Mouse (Mus musculus): Measurements from ENCODE around the gene Arid1b.

Arid1b gene

DNA sequence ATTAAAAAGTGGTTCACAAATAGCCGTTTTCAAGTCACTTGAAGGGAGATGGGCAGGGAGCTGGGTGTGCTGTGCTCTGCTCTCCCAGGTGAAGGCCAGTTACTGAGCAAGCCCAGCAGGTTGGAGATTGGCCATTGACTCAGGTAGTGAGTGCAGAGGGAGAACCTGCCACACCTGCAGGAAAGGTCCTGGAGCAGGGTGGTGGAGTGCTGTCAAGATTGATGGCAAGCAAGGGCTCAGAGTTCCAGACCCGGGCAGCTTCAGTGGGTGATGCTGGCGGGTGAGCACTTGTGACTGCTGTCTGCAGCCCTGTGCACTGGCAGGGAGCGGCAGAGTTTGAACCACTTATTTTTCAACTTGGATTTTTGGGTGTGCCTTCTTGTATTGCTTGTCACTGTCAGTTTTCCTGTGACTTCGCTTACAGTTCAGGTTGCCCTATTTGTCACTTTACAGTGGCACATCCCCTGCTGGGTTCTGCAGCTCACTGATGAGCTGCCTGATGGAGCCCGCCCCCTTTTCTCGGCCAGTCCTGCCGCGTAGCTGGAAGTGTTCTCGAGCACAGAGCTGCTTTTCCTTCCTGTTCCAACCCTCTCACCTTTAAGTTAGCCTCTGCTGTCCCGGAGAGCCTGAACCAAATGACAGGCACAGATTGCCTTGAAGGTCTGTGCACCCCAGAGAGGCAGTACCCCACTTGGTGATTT lies 27.3 kb downstream of the Arid1b start:
- DNase-seq (ENCODE audit: low spot score), result no peak

DNA sequence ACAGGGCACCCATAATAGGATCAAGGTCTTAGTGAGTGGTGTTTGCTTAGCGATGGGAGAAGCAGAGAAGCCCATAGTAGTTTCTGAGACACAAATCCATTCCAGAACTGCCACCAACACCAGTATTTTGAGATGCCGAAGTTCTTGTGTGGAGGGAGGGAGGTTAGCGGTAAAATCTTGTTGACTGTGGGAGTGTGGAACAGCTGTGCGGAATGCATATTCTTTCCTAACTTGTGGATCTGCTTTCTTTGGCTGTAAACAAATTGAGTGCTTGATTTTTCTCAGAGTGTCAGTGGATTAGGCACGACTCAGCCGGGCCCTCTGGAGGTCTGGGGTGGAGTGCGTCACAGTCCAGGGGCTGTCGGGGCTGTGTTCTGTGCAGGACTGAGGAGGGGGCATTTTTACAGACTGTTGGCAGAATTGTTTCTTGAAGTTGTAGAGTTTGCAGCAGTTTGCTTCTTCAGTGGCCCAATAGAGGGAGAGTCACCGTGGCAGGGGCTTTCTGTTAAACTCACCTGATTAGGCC lies 27.9 kb downstream of the Arid1b start:
- no peak for DNase-seq (ENCODE audit: low spot score)

DNA sequence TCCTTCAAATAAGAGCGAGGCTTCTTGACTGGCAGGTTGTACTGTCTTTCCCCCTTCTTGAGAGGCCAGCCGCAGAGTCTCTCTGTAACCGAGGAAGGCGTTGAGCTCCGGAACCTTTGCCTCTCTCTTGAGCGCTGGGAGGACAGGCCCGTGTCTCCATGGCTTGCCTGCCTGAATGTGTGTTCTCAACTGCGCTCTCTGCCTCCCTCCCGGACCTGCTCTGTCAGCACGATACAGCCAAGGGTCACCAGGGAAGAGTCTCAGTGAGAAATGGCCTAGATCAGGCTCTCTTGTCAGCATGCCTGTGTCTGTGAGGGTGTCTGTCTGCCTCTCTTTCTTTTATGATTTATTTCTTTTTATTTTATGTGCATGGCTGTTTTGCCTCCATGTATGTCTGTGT lies 29.6 kb downstream of the Arid1b start:
- no peak for DNase-seq (ENCODE audit: low spot score)

DNA sequence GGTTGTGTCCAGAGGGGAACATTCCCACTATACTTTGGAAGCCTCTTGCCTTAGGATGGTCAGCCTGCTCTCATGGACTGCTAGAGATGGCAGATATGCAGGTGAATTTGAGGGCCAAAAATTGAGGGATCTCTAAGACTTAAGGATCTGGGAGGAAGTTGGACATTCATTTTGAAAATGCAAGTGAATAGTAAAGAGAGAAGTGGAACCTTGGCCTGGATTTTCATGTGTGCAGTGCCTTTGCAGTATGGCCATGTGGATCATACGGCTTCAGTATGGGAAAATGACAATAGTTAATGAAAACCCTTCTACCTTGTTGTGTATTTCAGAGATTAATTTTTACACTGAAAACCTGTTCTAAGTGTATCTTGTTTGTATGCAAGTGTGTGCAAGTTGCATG lies 31.3 kb downstream of the Arid1b start:
- no peak for DNase-seq (ENCODE audit: low spot score)

DNA sequence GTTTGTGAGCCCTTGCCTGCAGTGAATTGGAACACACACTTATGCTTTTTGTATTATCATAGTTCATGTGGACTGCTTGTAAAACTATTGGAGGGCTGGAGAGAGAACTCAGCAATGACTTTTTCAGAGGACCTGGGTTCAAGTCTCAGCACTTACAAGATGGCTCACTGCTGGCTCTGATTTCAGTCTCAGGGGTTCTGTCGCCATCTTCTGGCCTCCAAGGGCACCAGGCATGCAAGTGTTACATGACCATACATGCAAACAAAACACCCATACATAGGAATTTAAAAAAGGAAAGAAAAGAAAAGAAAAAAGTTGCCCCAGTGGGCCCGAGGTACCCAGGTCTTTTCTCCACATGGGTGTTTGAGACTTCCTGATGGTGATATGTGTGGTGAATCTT lies 32.4 kb downstream of the Arid1b start:
- no peak for DNase-seq (ENCODE audit: low spot score)

DNA sequence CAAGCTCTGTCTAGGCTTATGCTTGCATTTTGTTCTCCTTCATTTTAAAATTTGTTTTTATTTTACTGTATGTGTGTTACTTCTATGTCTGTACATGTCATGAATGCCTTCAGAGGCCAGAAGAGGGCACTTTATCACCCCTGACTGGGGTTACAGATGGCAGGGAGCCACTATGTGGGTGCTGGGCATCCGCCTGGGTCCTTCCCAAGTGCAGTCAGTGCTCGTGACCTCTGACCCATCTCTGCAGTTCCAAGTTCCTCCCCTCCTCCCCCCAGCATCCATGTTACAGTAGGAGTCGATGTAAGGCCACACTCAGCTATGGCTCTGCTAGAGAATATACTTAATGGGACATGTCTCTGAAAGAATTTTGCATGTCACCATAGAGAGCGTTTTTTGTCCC lies 35.0 kb downstream of the Arid1b start:
- no peak for DNase-seq (ENCODE audit: low spot score)

DNA sequence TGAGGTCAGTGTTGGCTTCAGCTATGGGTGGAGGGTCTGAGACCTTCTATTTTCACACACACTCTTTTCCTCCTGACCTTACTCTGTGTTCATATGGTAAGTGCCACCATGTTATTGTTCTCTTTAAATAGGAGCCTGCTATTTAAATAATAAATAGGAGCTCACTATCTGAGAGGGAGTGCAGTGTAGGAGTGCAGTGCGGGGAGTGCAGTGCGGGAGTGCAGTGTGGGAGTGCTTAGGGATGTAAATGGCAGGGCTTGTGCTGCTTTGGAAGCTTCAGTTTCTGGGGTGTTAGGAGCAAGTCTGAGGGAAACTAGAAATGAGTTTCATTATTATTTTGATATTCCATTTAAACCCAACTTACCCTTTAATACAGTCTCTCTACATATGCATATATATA lies 36.2 kb downstream of the Arid1b start:
- no peak for DNase-seq (ENCODE audit: low spot score)

DNA sequence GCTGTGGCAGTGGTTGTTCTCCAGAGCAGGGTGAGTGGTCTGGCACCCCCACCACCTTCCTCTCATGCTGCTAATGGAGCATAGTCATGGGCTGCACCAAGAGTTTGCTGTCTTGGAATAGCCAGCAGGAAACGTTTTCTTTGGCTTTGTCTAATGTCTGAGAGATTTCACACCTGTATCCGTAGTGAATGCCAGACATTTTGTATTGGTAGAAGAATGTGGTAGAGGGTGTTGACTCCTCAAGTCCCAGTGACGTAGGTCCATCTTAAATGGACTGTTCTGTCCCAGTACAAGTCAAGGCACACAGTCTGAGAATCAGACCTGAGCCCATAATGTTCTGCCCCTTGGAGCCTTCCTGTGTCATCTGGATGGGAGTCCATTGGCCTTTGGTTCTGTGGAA lies 39.2 kb downstream of the Arid1b start:
- no peak for DNase-seq (ENCODE audit: low spot score)

DNA sequence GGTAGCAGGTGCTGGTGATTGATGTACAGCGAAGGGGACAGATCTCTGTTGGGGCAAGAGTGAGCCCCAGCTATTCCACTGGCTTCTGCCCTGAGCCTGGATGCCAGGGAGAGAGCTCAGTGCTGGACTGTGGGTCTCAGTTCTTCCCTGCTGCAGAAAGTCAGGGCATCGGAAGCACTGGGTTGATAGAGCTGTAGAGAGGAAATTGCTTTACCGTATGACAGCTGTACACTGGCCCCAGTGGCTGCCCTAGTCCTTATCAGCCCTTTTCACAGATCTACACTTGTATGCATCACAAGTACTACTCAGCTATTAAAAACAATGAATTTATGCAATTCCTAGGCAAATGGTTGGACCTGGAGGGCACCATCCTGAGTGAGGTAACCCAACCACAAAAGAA lies 40.1 kb downstream of the Arid1b start:
- DNase-seq (ENCODE audit: low spot score), result no peak

DNA sequence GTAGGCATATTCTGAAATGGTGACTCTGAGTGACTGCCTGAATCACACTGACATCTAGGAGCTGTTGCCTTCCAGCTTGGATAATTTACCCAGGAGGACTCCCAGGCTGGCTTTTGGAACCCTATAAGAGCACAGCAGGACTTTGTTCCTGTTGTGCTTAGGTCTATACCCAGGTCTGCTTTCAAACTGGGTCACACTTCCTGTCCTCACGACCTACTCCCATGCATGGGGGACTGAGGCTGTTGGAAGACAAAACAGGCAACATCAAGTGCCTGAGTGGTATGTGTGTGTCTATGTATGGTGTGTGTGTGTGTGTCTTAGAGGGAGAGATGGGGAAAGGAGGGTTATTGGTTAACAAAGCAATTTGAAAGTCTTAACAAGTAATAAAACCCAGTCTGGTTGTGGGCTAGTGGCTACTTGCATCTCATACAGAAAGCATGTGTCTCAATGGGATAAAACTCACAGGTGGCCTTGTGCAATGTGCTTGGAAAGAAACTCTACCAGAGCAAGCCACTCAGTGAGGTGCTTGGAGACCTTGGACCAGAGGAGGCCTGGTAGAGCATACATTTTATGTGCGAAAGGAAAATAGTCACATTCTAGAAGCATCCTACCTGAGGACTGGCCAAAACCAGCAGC lies 42.2 kb downstream of the Arid1b start:
- DNase-seq (ENCODE audit: low spot score), result no peak

DNA sequence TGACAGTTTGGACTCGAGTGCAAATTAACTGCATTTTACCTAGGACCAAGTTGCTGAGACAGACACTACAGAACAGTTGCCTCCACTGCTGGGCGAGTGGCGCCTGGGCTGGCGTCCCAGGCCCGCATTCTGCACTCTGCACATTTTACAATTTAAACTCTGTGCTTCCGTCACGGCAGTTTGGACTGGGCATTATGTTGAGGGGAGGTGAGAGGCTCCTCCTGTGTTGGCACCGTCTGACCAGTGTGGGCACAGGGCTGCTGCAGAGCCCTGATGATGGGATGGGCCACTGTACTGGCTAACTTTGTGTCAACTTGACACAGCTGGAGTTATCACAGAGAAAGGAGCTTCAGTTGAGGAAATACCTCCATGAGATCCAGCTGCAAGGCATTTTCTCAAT lies 43.1 kb downstream of the Arid1b start:
- no peak for DNase-seq (ENCODE audit: low spot score)

DNA sequence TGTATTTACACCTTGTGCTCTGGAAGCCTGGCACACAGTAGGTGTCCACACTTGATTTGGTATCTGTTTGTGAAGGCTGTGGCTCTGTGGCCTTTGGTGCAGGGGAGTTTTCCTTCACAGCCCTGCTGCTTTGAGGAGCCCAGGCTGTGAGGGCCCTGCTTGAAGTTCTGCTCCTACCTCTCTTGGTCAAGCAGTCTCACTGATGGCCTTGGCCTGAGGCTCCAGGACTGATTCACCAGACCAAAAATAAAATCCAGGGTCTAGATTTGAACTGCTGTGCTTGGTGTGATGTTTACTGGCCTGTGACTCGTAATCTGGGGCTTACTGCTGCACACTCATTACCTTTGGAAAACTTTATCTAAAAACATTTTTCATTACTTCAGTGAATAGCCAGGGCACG lies 45.7 kb downstream of the Arid1b start:
- DNase-seq (ENCODE audit: low spot score), result no peak

DNA sequence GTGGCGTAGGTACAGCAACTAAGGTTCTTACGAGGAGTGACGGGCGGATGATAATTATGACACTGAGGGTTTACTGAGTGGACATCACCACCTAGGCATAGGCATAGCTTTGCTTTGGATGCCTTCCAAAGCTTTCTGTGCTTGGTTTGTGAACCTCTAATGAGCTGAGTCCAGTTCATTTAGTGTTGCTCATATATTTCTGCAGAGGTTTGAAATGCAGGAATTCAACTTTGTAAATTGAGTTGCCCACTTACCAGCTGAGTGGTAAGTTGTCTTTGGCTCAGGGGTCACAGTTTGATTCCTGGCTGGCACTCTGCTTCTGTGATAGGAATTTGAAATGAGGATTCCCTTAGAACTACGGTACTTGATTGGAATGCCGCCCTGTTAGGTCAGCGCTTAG lies 49.7 kb downstream of the Arid1b start:
- DNase-seq (ENCODE audit: low spot score), result no peak

DNA sequence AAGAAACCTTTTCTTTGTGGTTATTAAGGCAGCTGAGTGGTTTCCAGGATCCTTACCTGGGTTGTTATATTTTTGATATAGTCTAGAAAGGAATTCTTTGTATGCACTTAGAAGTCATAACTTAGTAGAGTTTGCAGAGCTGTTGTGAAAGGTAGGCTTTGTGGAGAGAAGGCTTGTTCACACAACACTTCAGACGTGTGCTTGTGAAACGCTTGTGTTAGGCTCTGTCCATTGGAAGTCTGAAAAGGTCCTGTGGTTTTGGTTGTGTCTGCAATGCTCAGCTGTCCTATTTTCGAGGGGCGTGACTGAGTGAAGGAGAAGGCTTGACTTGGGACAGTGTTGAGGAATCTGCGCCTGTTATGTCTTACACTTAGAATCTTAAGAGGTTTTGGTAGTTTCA lies 51.5 kb downstream of the Arid1b start:
- DNase-seq (ENCODE audit: low spot score), result no peak

DNA sequence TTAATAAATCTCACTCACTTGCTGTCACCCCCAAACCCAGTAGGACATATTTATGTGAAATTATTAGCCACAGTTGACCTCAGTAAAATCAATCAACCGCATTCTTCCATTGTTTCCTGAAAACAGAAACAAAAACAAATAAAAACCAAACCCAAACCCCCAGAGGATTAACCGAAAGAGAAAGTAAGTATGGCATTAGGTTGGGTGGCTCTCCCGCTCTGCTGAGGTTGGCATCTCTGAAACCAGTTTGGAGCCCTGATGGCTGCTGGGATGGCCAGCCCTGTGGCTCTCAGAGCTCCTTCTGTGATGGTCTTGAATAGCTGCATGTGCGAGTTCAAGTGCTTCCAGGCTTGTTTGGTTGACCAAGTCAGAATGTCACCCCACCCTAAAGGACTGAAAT lies 53.2 kb downstream of the Arid1b start:
- no peak for DNase-seq (ENCODE audit: low spot score)

DNA sequence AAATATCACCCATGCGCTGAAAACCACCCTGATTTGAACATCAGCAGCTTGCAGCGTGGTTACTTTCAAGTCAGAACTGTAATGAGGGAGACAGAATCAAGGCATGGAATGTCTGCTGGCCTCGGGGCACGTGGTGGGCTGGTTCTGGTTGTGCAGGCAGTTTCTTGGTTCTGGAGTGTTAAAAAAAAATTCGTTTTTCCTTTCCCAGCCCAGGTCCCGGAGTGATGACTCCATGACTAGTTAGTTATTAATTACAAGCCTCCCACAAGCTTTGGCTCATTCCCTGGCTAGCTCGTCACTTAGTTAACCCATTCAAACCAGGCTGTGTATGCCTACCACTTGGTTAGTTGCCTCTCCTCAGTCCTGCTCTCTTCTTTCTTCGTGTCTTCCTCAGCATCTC lies 56.1 kb downstream of the Arid1b start:
- DNase-seq (ENCODE audit: low spot score), result no peak

DNA sequence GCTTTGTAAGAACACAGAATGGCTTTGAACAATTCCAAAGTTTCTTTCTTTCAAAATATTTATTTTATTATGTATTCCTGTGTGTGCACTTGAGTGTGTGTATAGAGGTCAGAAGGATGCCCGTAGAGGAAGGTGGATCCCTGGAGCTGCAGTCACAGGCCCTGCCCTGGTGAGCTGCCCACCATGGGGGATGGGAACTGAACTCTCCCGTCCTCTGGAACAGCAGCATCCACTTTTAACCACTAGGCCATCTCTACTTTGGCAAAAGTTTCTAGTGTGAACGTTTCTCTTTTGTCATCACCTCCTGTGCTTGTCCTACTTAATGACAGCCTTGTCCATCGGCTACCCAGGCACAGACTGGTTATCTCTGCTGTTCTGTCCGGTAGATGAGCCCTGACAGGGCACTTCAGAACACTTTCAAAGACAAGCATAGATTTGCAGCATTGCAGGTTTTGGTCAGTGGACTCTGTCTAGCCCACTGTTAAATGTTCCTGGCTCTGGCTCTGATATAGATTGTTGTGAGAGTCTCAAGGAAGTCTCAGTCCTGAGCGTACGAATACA lies 56.9 kb downstream of the Arid1b start:
- no peak for DNase-seq (ENCODE audit: low spot score)

DNA sequence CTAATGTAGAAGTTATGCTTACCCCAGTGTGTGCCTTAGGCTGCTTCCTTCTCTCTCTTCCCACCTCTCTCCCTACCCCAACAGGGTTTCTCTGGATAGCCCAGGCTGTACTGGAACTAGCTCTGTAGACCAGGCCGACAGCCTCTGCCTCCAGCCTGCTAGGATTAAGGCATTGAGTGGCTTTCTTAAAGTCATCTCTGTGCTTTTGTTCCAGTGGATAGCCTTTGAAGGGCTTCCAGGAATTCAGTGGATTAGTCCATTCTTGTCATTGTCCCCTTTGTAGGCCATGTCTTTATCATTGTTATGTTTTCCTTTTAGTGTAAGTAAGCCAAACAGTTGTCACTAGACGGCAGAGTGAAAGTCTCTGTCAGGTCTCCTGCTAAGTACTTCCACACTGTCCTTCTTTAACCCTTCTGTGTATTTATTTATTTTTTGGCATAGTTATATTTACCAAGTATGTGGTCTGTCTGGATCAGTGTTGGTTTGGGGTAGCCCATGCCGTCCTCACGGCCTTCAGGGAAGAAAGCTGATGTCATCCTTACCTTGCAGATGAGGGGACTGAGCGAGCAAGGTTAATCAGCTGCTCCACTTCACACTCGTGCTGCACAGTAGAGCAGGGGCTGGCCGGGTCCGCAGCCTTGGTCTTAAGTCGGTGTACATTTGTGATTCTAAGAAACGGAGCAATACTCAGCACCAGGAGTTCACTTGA lies 58.1 kb downstream of the Arid1b start:
- DNase-seq (ENCODE audit: low spot score), result no peak

DNA sequence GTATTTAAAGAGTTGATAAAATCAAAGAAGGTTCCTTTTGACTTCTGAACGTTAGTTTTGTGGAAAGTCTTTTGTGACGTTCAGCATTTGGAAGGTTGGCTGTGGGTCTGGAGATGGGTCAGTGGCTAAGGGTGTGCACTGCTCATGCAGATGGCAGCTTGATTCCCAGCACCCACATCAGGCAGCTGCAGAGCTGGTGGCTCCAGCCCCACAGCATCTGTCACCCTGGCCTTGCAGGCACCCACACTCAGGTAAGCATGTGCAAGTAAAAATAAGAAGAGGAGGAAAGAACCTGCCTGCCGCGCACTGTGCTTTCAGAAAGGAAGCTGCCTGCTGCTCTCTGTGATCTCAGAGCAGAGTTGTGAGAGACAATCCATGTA lies 58.7 kb downstream of the Arid1b start:
- no peak for DNase-seq (ENCODE audit: low spot score)

DNA sequence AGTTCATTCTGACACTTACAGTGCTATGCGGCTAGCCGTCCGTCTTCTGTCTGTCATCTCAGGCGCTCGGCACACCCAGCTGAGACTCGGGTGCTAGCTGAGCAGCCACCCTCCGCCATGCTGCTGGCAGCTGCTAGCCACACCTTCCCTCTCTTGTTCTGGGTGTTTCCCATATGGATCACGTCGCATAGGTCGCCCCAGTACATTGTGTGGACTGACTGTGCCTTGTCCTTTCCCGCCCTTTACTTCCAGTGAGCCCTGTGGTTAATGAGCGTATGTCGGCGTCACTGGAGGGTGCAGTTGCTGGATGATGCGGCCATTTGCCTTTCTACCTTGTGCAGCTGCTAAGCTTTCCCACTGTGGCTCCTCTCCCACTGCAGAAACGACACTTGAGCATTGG lies 59.1 kb downstream of the Arid1b start:
- no peak for DNase-seq (ENCODE audit: low spot score)

DNA sequence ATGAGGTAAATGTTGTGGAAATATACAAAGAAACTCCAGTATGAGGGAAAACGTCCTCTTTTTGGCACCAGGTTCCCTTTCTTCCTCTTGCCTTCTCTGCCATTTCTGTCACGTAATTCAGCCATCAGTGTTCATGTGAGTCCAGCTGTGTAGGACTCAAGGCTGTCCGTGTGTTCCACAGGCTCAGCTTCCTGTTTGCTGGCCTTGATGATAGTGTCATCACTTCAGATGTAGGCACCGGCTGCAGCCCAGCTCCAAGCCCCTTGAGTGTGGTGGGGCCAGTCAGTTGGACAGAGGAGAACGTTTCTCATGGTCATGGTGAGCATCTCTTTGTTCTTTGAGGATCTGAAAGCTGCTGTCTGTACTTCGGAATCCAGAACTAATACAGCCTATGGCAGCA lies 61.3 kb downstream of the Arid1b start:
- DNase-seq (ENCODE audit: low spot score), result no peak

DNA sequence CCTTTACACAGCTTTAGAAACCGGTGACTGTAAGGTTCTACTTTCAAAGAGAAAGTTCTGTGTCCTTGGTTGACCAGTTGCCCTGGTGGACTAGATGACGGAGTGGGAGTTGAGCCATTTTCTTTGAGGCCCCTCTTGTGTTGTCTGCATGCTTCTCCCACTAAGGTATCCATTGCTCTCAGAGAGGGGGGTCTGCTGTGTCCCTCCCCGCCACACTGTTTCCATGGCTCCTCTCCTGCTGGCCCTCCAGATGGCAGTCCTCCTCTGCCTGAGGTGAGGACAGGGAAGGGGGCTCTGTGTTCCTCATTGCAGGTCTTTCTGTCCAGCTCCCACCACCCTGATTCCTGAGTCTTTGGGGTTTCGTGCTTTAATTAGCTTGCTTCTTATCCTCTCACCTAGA lies 62.5 kb downstream of the Arid1b start:
- DNase-seq (ENCODE audit: low spot score), result no peak

DNA sequence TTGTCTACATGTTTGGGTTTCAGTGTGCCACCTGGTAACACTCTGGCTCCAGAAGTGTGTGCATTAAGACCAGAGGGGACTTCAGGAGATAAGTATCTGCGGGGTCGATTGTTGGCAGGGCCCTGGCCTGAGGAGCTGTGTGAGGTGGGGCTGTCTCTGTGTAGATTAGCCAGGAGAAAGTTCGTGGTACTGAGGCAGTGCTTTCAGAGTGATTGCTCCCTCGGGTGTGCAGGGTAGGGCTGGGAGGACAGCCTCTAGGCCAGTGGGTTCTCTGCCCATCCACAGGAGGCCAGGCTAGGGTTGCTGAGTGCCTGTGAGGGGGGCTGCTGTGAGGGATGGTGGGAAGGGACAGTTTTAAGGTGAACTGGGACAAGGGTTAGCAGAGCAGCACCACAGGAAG lies 63.2 kb downstream of the Arid1b start:
- DNase-seq (ENCODE audit: low spot score), result no peak
